Mouse (Mus musculus): ENCODE measurements around the gene Cdc26. TPM values are rescaled to one million over a fixed set of nuclear protein-coding genes. Genes with fewer than 3 reads are reported as not detected.

Gene Cdc26
- total and polyA plus RNA-seq, 3 experiments = 80.4 to 81.4 TPM; not detected in 1

- TF ChIP-seq NRF1 (IDR thresholded peaks at IDR 0.05; ENCODE audit: insufficient read depth, low read depth, low read length, poor library complexity, severe bottlenecking) (no peak), MXI1 (IDR thresholded peaks at IDR 0.05; ENCODE audit: low read depth, low read length) (no peak), BHLHE40 (IDR thresholded peaks at IDR 0.05; ENCODE audit: borderline replicate concordance, low read depth, low read length) (no peak), ZKSCAN1 (IDR thresholded peaks at IDR 0.05; ENCODE audit: low read depth, low read length) (no peak), ELF1 (IDR thresholded peaks at IDR 0.05; ENCODE audit: low read depth, low read length) (no peak), MAFK (IDR thresholded peaks at IDR 0.05; ENCODE audit: borderline replicate concordance, low read depth, low read length) (no peak), GATA1 (IDR thresholded peaks at IDR 0.05; ENCODE audit: low read depth, low read length) (no peak), GABPA (IDR thresholded peaks at IDR 0.05; ENCODE audit: low read depth, low read length) (no peak), POLR2AphosphoS2 (IDR thresholded peaks at IDR 0.05; ENCODE audit: low read length) (no peak), JUND (IDR thresholded peaks at IDR 0.05; ENCODE audit: low read depth, low read length) (no peak), HCFC1 (IDR thresholded peaks at IDR 0.05; ENCODE audit: low read depth, low read length) (no peak), TBP (IDR thresholded peaks at IDR 0.05; ENCODE audit: low read depth, low read length) (no peak), ZMIZ1 (IDR thresholded peaks at IDR 0.05; ENCODE audit: low read depth, low read length) (no peak), ZNF384 (IDR thresholded peaks at IDR 0.05; ENCODE audit: low read depth, low read length) (no peak), SIN3A (IDR thresholded peaks at IDR 0.05; ENCODE audit: low read length) (no peak), TCF12 (IDR thresholded peaks at IDR 0.05; ENCODE audit: low read depth, low read length) (no peak)
- Histone ChIP-seq H3K27me3 (ENCODE audit: control insufficient read depth in 1 of 2, insufficient read depth in 2 of 2, low read length in 2 of 2) (no peaks in the 10 kb centered on the region), H3K9ac (ENCODE audit: control insufficient read depth, low read depth, low read length, poor library complexity, severe bottlenecking) (no peak overlapping the region), H3K27ac (ENCODE audit: control insufficient read depth, low read depth, low read length) (no peak overlapping the region), H3K4me3 (ENCODE audit: control insufficient read depth in 1 of 2, insufficient read depth in 1 of 2, low read depth in 2 of 2, low read length in 2 of 2) (no peak overlapping the region), H3K4me1 (ENCODE audit: control insufficient read depth in 1 of 2, insufficient read depth in 2 of 2, low read length in 2 of 2) (peaks cover 16 to 18% of the 10 kb centered on the region in 2 experiments), H3K9me3 (replicated peaks; ENCODE audit: insufficient read depth, low read length) (no peaks in the 10 kb centered on the region), H3K79me2 (ENCODE audit: control insufficient read depth, insufficient read depth, low read length, poor library complexity) (peaks cover 11% of the 10 kb centered on the region), H3K36me3 (ENCODE audit: control insufficient read depth in 1 of 2, insufficient read depth in 2 of 2, low read length in 2 of 2) (peaks cover 0 to 26% of the 10 kb centered on the region in 2 experiments; a peak in 3 of 4 replicates)
- no peak for DNase-seq (ENCODE audit: low read depth, low spot score)
These were observed 34.1 kb downstream of the Cdc26 start for GRCm38 (mm10) chr4:62374342-62374741.

GRCm38 (mm10) chr4:62373668-62374067, 34.8 kb downstream of the Cdc26 start:
- H3K36me3 ChIP-seq (ENCODE audit: control insufficient read depth in 1 of 2, insufficient read depth in 2 of 2, low read length in 2 of 2) = peaks cover 0 to 32% of the 10 kb centered on the region in 2 experiments; a peak in 3 of 4 replicates
- no peaks in the 10 kb centered on the region for H3K27me3 ChIP-seq (ENCODE audit: control insufficient read depth in 1 of 2, insufficient read depth in 2 of 2, low read length in 2 of 2)
- no peak overlapping the region for H3K9ac ChIP-seq (ENCODE audit: control insufficient read depth, low read depth, low read length, poor library complexity, severe bottlenecking)
- no peak overlapping the region for H3K4me3 ChIP-seq (ENCODE audit: control insufficient read depth in 1 of 2, insufficient read depth in 1 of 2, low read depth in 2 of 2, low read length in 2 of 2)
- peaks cover 18 to 20% of the 10 kb centered on the region in 2 experiments for H3K4me1 ChIP-seq (ENCODE audit: control insufficient read depth in 1 of 2, insufficient read depth in 2 of 2, low read length in 2 of 2)
- TF ChIP-seq RCOR1 (IDR thresholded peaks at IDR 0.05; ENCODE audit: low read depth, low read length) (no peak), GABPA (IDR thresholded peaks at IDR 0.05; ENCODE audit: low read depth, low read length) (no peak), ZKSCAN1 (IDR thresholded peaks at IDR 0.05; ENCODE audit: low read depth, low read length) (no peak), TAL1 (IDR thresholded peaks at IDR 0.05; ENCODE audit: low read length) (no peak), USF2 (IDR thresholded peaks at IDR 0.05; ENCODE audit: borderline replicate concordance in 1 of 2, insufficient read depth in 1 of 2, low read depth in 1 of 2, low read length in 2 of 2) (no peak), E2F4 (IDR thresholded peaks at IDR 0.05; ENCODE audit: borderline replicate concordance, low read depth, low read length) (no peak), ELF1 (IDR thresholded peaks at IDR 0.05; ENCODE audit: low read depth, low read length) (no peak), CHD1 (IDR thresholded peaks at IDR 0.05; ENCODE audit: low read depth, low read length) (no peak), NELFE (IDR thresholded peaks at IDR 0.05; ENCODE audit: low read depth, low read length) (no peak), MXI1 (IDR thresholded peaks at IDR 0.05; ENCODE audit: low read depth, low read length) (no peak), POLR2A (IDR thresholded peaks at IDR 0.05; ENCODE audit: control insufficient read depth in 1 of 2, insufficient read depth in 1 of 2, low read depth in 1 of 2, low read length in 2 of 2, poor library complexity in 1 of 2) (no peak), ZMIZ1 (IDR thresholded peaks at IDR 0.05; ENCODE audit: low read depth, low read length) (no peak), TCF12 (IDR thresholded peaks at IDR 0.05; ENCODE audit: low read depth, low read length) (no peak), MAFK (IDR thresholded peaks at IDR 0.05; ENCODE audit: borderline replicate concordance, low read depth, low read length) (no peak), POLR2AphosphoS5 (IDR thresholded peaks at IDR 0.05; ENCODE audit: borderline replicate concordance, low read depth, low read length) (no peak), POLR2AphosphoS2 (IDR thresholded peaks at IDR 0.05; ENCODE audit: low read length) (no peak)
- H3K79me2 ChIP-seq (ENCODE audit: control insufficient read depth, insufficient read depth, low read length, poor library complexity) = peaks cover 11% of the 10 kb centered on the region
- no peak overlapping the region for H3K27ac ChIP-seq (ENCODE audit: control insufficient read depth, low read depth, low read length)
- H3K9me3 ChIP-seq (replicated peaks; ENCODE audit: insufficient read depth, low read length) = no peaks in the 10 kb centered on the region
- DNase-seq (ENCODE audit: low read depth, low spot score) = no peak
